16 mouse cellular contexts compared by ENCODE assay signal in genomic region chr5:112356322-112356721, GRCm38 (mm10). TPM values are rescaled to one million over a fixed set of nuclear protein-coding genes. Genes with fewer than 3 reads are reported as not detected.
DNase-seq lines count a peak whose midpoint lies in the region; ATAC-seq lines count a peak whose summit lies in the region.
"Had no signal": no experiment of that assay in that cellular context is flagged by ENCODE, and none has a peak within 500 bp of the region (broad histone marks: within the 10 kb centered on the region; RNA-seq: fewer than 3 reads in every experiment).

No protein-coding gene starts in this region.

- H3K9me3 ChIP-seq in embryonic facial prominence, embryonic 13.5 days, result no peaks in the 10 kb centered on the region
- no peaks in the 10 kb centered on the region for H3K9me3 ChIP-seq in embryonic facial prominence, embryonic 10.5 days
- no peaks in the 10 kb centered on the region for H3K9me3 ChIP-seq in limb, embryonic 13.5 days
- no peaks in the 10 kb centered on the region for H3K9me3 ChIP-seq in limb, embryonic 10.5 days (replicated peaks)
- H3K9me3 ChIP-seq: forebrain, embryonic 15.5 days; liver, embryonic 13.5 days had no signal

- ATAC-seq in embryonic facial prominence, embryonic 13.5 days (ENCODE audit: insufficient number of reproducible peaks, insufficient read depth, low FRiP score, low TSS enrichment, low read depth), result 0 out of 2 replicates have a peak, but pooled peaks have one; percentile 23
- ATAC-seq in limb, embryonic 13.5 days (ENCODE audit: low FRiP score, low read depth), result 0 out of 2 replicates have a peak, but pooled peaks have one; percentile 28
- ATAC-seq: forebrain, embryonic 15.5 days had no signal

- 90% methylated on average over 9 of the region's 9 CpGs for WGBS in embryonic facial prominence, embryonic 13.5 days
- WGBS in embryonic facial prominence, embryonic 10.5 days, result 93% methylated on average over 9 of the region's 9 CpGs
- WGBS in limb, embryonic 13.5 days, result 86% methylated on average over 9 of the region's 9 CpGs
- 92% methylated on average over 9 of the region's 9 CpGs for whole genome bisulfite sequencing in limb, embryonic 10.5 days

- no peak for DNase-seq in embryonic facial prominence, embryonic 10.5 days (ENCODE audit: low spot score)
- DNase-seq in limb, embryonic 10.5 days (ENCODE audit: low spot score), result no peak
- DNase-seq in kidney, adult 9 months, result peak; percentile 40
- peak; percentile 67 for DNase-seq in lung, postnatal 10 days
- no peak for DNase-seq in gastrocnemius, adult 8-10 months (ENCODE audit: low spot score in 2 of 2)
- DNase-seq in spleen, postnatal 36 days (ENCODE audit: low spot score in 2 of 2), result no peak
- DNase-seq: B cell, adult 2 months; gastrocnemius, postnatal 10 days; liver, embryonic 13.5 days; thymus, adult 2 months had no signal

- no peak overlapping the region for H3K4me3 ChIP-seq in embryonic facial prominence, embryonic 13.5 days
- no peak overlapping the region for H3K4me3 ChIP-seq in embryonic facial prominence, embryonic 10.5 days
- H3K4me3 ChIP-seq in limb, embryonic 13.5 days, result no peak overlapping the region
- no peak overlapping the region for H3K4me3 ChIP-seq in limb, embryonic 10.5 days
- H3K4me3 ChIP-seq: forebrain, embryonic 15.5 days; liver, embryonic 13.5 days had no signal

- no peaks in the 10 kb centered on the region for H3K4me1 ChIP-seq in embryonic facial prominence, embryonic 13.5 days
- 0 out of 2 replicates have a peak, but pooled peaks cover 3% of the 10 kb centered on the region for H3K4me1 ChIP-seq in embryonic facial prominence, embryonic 10.5 days
- no peaks in the 10 kb centered on the region for H3K4me1 ChIP-seq in limb, embryonic 13.5 days
- no peaks in the 10 kb centered on the region for H3K4me1 ChIP-seq in limb, embryonic 10.5 days
- H3K4me1 ChIP-seq: forebrain, embryonic 15.5 days had no signal

- H3K36me3 ChIP-seq in embryonic facial prominence, embryonic 13.5 days, result peaks cover 75% of the 10 kb centered on the region
- H3K36me3 ChIP-seq in embryonic facial prominence, embryonic 10.5 days (replicated peaks), result peaks cover 85% of the 10 kb centered on the region
- peaks cover 62% of the 10 kb centered on the region for H3K36me3 ChIP-seq in limb, embryonic 13.5 days
- peaks cover 90% of the 10 kb centered on the region for H3K36me3 ChIP-seq in limb, embryonic 10.5 days

- no peak overlapping the region for H3K4me2 ChIP-seq in embryonic facial prominence, embryonic 13.5 days
- H3K4me2 ChIP-seq in limb, embryonic 13.5 days (replicated peaks), result no peak overlapping the region
- H3K4me2 ChIP-seq: forebrain, embryonic 15.5 days; liver, embryonic 13.5 days had no signal

- H3K27ac ChIP-seq in embryonic facial prominence, embryonic 13.5 days, result no peak overlapping the region
- no peak overlapping the region for H3K27ac ChIP-seq in embryonic facial prominence, embryonic 10.5 days (replicated peaks)
- no peak overlapping the region for H3K27ac ChIP-seq in limb, embryonic 13.5 days
- H3K27ac ChIP-seq in limb, embryonic 10.5 days, result no peak overlapping the region
- H3K27ac ChIP-seq: forebrain, embryonic 15.5 days had no signal

- no peak overlapping the region for H3K9ac ChIP-seq in embryonic facial prominence, embryonic 13.5 days
- H3K9ac ChIP-seq in limb, embryonic 13.5 days, result no peak overlapping the region
- H3K9ac ChIP-seq: forebrain, embryonic 15.5 days; liver, embryonic 13.5 days had no signal

- H3K27me3 ChIP-seq in embryonic facial prominence, embryonic 13.5 days, result no peaks in the 10 kb centered on the region
- H3K27me3 ChIP-seq in embryonic facial prominence, embryonic 10.5 days (replicated peaks; ENCODE audit: low read depth, poor library complexity, severe bottlenecking), result no peaks in the 10 kb centered on the region
- H3K27me3 ChIP-seq in limb, embryonic 13.5 days, result no peaks in the 10 kb centered on the region
- no peaks in the 10 kb centered on the region for H3K27me3 ChIP-seq in limb, embryonic 10.5 days (ENCODE audit: low read depth, poor library complexity, severe bottlenecking)
- H3K27me3 ChIP-seq: forebrain, embryonic 15.5 days; liver, embryonic 13.5 days had no signal

RNA-seq across cellular contexts. Expression of gene Gm6583, which starts 0.5 kb away (rescaled TPM):
- polyA plus RNA-seq in embryonic facial prominence, embryonic 13.5 days (2015; fragmentation: Nextera tagmentation; extraction: Ambion mirVana), result 0.18 and 0.34 TPM in 2 replicates
- 0.28 and 0.30 TPM in 2 replicates for polyA plus RNA-seq in embryonic facial prominence, embryonic 10.5 days (2016; fragmentation: Nextera tagmentation; extraction: Ambion mirVana)
- 0.18 and 0.24 TPM in 2 replicates for polyA plus RNA-seq in limb, embryonic 13.5 days (2015; fragmentation: Nextera tagmentation; extraction: Ambion mirVana)
- polyA plus RNA-seq in limb, embryonic 10.5 days (2016; fragmentation: Nextera tagmentation; extraction: Ambion mirVana), result 0.14 and 0.25 TPM in 2 replicates
- total RNA-seq in gastrocnemius, adult 8-10 months (2022), result not detected
- total RNA-seq: gastrocnemius, postnatal 10 days; layer of hippocampus, adult 18-20 months; monocyte, adult 5-6 weeks had no signal
- polyA plus RNA-seq: spleen, adult 2 months; thymus, adult 2 months had no signal

RNA-seq across cellular contexts. Expression of gene Hps4, which starts 13.4 kb away (rescaled TPM):
- polyA plus RNA-seq in embryonic facial prominence, embryonic 13.5 days (2015; fragmentation: Nextera tagmentation; extraction: Ambion mirVana), result 42.4 and 42.9 TPM in 2 replicates
- polyA plus RNA-seq in embryonic facial prominence, embryonic 10.5 days (2016; fragmentation: Nextera tagmentation; extraction: Ambion mirVana), result 36.1 and 36.9 TPM in 2 replicates
- 42.5 and 43.6 TPM in 2 replicates for polyA plus RNA-seq in limb, embryonic 13.5 days (2015; fragmentation: Nextera tagmentation; extraction: Ambion mirVana)
- polyA plus RNA-seq in limb, embryonic 10.5 days (2016; fragmentation: Nextera tagmentation; extraction: Ambion mirVana), result 38.9 and 39.1 TPM in 2 replicates
- total RNA-seq in gastrocnemius, adult 8-10 months (2022), result 1 to 10 TPM; 4.5 to 7.3 (median 5.5) TPM

RNA-seq across cellular contexts. Expression of gene Srrd, which starts 13.5 kb away (rescaled TPM):
- 42.1 and 54.9 TPM in 2 replicates for polyA plus RNA-seq in embryonic facial prominence, embryonic 13.5 days (2015; fragmentation: Nextera tagmentation; extraction: Ambion mirVana)
- polyA plus RNA-seq in embryonic facial prominence, embryonic 10.5 days (2016; fragmentation: Nextera tagmentation; extraction: Ambion mirVana), result 48.2 and 51.6 TPM in 2 replicates
- 47.8 and 51.5 TPM in 2 replicates for polyA plus RNA-seq in limb, embryonic 13.5 days (2015; fragmentation: Nextera tagmentation; extraction: Ambion mirVana)
- polyA plus RNA-seq in limb, embryonic 10.5 days (2016; fragmentation: Nextera tagmentation; extraction: Ambion mirVana), result 56.2 and 59.2 TPM in 2 replicates
- 1 to 10 TPM; 3.8 to 7.2 (median 5.1) TPM for total RNA-seq in gastrocnemius, adult 8-10 months (2022)

RNA-seq across cellular contexts. Expression of gene Tfip11, which starts 30.2 kb away (rescaled TPM):
- polyA plus RNA-seq in embryonic facial prominence, embryonic 13.5 days (2015; fragmentation: Nextera tagmentation; extraction: Ambion mirVana), result 31.8 and 32.8 TPM in 2 replicates
- polyA plus RNA-seq in embryonic facial prominence, embryonic 10.5 days (2016; fragmentation: Nextera tagmentation; extraction: Ambion mirVana), result 41.3 and 42.5 TPM in 2 replicates
- polyA plus RNA-seq in limb, embryonic 13.5 days (2015; fragmentation: Nextera tagmentation; extraction: Ambion mirVana), result 32.6 and 34.8 TPM in 2 replicates
- polyA plus RNA-seq in limb, embryonic 10.5 days (2016; fragmentation: Nextera tagmentation; extraction: Ambion mirVana), result 43.5 and 44.4 TPM in 2 replicates
- total RNA-seq in gastrocnemius, adult 8-10 months (2022), result 10 to 100 TPM; 11.9 to 14.7 (median 14.2) TPM

RNA-seq across cellular contexts. Expression of gene Asphd2, which starts 38.3 kb away (rescaled TPM):
- 14.5 and 14.8 TPM in 2 replicates for polyA plus RNA-seq in embryonic facial prominence, embryonic 13.5 days (2015; fragmentation: Nextera tagmentation; extraction: Ambion mirVana)
- polyA plus RNA-seq in embryonic facial prominence, embryonic 10.5 days (2016; fragmentation: Nextera tagmentation; extraction: Ambion mirVana), result 23.7 and 27.3 TPM in 2 replicates
- polyA plus RNA-seq in limb, embryonic 13.5 days (2015; fragmentation: Nextera tagmentation; extraction: Ambion mirVana), result 19.1 and 23.7 TPM in 2 replicates
- polyA plus RNA-seq in limb, embryonic 10.5 days (2016; fragmentation: Nextera tagmentation; extraction: Ambion mirVana), result 22.0 and 23.6 TPM in 2 replicates
- total RNA-seq in gastrocnemius, adult 8-10 months (2022), result under 1 TPM in 3 of 4 experiments, not detected in 1; 0.15 to 0.99 (median 0.20) TPM
- total RNA-seq: monocyte, adult 5-6 weeks had no signal

Comparison
In these comparisons a context has a peak if more than half of its experiments do, and no peak if none do; other contexts are left out.
1. DNase-seq: peak in kidney, adult 9 months (single experiment) and lung, postnatal 10 days (single experiment); none in embryonic facial prominence, embryonic 10.5 days (single experiment), limb, embryonic 10.5 days (single experiment), gastrocnemius, adult 8-10 months (0 of 2) and spleen, postnatal 36 days (0 of 2).